Mouse (Mus musculus) adrenal gland, postnatal 4 days (tissue): ENCODE data around the gene Bckdk. TPM values are rescaled to one million over a fixed set of nuclear protein-coding genes. Genes with fewer than 3 reads are reported as not detected.
"Not testable (repeated sequence)": the region's sequence is repeated elsewhere in the genome, so short reads cannot be mapped to it uniquely, and the experiment has no call there.

Experiments
- DNase-seq, 2 experiments: peaks; one replicate each; pipeline ENCODE4 v3.0.0; 2021 to 2022; ENCODE audit warnings: low spot score in 2 of 2, mixed read lengths in 2 of 2
- total RNA-seq, 2 experiments: library from RNA; stranded (reverse); gene quantifications; 2 replicates each; pipeline ENCODE4 v1.2.3; 2021

Gene Bckdk
- total RNA-seq, 2 experiments from 2014 or later = 105 to 112 TPM

DNA sequence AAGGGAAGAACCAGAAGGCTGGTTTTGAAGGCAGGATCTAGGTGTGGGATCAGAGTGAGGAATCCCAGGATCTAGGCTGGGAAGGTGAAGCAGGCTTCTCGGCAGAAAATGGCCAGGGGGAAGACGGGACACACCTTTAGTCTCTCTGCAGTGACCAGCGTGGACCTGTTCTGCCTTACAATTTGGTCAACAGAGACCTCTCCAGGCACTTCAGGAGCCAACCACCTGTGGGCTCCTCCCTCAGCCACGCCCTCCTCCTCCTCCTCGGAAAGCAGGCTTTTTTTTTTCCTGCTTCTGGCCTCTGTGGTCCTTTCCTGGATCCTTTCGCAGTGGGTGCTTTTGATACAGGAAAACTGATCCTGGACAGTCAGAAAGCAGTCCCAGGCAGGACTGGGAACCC, 26.0 kb downstream of the Bckdk start, which contains the start of gene Prss8:
Gene Prss8 (minus strand): TSS at position 182 of the 400 bp plus-strand sequence.
- DNase-seq = no peak

- no peak for DNase-seq
Observed at GRCm38 (mm10) chr7:127930636-127931035, 26.8 kb downstream of the Bckdk start.

DNA sequence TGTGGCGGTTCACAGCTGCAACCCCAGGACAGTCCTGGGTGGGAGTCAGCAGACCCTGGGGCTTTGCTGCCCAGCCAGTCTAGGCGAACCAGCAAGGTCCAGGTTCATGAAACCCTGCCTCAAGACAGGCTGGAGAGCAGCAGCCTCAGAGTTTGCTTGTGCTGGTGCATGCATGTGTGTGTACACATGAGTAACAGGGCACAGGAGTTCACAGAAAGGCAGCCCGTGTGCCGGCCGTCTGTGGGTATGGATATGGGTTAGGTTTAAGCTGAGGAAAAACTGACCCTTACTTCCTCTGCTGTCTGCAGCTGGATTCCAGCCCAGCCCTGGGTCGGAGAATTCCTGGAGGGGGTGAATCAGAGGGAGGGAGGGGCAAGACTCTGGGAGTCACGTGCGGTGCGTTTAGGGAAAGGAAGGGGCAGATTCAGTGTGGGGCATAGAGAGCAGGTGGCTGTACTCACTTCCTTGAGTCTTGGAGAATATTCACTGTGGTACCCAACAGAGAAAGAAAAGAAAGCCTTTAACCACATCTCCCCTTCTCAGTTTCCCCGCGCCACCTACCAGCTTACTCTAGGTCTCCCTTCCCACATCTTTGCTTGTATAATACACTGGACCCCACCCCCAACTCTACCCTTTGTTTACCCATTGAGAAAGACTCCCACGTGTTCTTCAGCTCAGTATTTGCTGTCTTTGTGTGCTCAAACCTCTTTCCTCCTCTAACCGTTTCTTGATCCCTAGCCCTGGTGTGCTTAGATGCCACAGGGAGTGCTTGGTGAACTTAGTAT, 27.7 kb downstream of the Bckdk start:
- DNase-seq = no peak

DNA sequence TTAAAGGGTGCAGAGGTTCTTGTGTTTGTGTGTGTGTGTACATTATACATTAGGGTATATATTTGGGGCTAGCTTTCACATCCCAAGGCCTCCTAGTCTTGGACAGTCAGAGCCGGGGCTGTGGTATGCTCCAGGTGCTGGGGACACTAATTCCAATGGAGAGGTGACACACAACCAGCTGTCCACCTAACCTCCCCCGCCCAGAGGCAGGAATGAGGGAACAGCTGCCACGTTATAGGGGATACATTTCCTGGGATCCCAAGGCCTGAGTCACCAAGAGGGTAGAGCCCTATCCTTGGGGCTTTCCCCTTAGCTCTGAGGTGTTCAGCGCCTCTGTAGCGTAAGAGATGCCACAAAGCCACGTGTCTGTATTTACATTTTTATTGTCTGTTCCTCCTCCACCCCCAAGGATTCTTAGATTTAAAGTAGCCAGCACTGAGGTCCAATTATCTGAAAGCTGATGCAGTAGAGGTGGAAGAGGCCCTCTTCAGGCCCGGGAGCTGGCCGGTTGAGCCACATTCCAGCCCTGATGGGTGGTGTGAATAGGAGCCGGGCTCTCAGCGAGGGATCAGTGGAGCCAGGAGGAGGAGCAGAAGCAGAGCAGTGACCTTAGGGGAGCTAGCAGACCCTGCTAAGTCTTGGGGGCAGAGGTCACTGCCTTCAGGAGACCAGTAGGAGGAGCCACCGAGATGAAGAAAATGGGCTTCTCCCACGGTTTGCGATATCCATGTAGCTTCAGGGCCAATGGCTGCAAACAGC, 28.6 kb downstream of the Bckdk start:
- no peak for DNase-seq

DNA sequence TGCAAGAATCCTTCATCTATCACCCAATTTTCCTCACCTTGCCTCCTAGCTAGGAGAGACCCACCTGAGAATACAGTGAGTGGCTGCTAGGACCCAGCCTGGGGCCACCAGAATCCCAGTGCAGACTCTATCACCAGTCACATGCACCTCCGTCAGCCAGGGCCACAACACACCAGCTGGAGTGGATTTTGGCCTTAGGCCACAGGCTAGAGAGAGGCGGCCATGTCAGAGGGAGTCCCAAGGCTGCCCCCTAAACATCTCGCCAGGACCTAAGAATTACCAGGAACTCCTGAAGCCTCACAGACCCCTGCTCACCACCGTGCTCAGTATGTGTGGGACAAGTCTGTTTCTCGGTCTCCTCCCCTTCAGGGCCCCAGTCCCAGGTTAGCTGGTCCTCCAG, 30.2 kb downstream of the Bckdk start:
- no peak for DNase-seq

DNA sequence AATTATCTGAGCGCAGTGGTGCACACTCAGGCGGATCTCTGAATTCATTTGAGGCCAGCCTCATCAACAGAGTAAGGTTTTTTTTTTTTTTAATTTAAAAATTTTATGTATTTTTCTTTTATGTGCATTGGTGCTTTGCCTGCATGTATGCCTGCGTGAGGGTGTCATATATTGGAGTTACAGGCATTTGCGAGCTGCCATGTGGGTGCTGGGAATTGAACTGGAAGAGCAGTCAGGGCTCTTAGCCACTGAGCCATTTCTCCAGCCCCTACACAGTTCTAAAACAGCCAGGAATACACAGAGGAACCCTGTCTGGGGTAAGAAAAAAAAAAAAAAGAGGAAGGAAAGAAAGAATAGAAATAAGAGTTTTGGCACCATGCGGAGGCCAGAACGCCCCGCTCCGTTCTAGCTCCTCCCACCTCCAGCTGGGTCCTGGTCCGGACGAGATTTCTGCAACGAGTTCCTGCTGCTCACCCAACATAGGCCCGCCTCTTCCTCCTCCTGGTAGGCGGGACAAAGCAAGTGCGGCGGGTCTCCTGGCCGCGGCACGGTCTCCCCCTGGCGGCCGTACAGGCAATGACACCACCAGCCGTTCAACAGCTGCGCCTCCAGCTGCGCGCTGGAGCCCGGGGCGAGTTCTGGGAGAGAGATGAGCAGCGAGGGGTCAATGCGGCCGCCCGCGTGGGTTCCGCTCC, 31.3 kb downstream of the Bckdk start:
- DNase-seq = peak; percentile 88 to 94

DNA sequence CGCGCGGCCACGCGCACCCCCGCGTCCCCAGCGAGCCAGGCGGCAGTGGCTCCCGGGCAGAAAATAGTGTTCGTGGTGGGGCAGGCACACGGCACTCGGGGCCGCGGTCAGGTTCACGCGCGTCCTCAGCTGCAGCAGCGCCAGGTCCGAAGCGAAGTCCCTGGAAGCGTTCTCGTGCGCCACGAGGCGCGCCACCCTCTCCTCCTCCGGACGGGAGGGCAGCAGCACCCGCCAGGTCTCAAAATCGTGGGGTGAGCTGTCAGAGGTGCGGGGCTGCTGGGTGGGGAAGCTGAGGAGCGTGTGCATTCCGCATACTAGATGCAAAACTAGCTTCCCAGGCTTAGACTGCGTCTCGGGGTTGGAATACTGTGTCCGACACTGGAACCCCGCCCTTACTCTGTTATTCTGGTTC, 31.9 kb downstream of the Bckdk start:
- no peak for DNase-seq

GRCm38 (mm10) chr7:127936216-127936884, 32.5 kb downstream of the Bckdk start:
- DNase-seq = no peak

DNA sequence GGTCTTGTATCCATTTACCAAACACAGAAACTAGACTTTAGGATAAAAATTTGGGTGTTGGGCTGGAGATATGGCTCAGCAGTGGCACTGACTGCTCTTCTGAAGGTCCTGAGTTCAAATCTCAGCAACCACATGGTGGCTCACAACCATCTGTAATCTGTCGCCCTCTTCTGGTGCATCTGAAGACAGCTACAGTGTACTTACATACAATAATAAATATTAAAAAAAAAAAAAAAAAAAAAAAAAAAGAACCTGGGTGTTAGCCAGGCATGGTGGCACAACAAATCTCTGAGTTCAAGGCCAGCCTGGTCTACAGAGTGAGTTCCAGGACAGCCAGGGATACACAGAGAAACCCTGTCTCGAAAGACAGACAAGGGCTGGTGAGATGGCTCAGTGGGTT, 38.2 kb downstream of the Bckdk start:
- not testable (repeated sequence) for DNase-seq

- no peak for DNase-seq
Observed at GRCm38 (mm10) chr7:127944614-127945013, 40.7 kb downstream of the Bckdk start.

- DNase-seq = no peak
Observed at GRCm38 (mm10) chr7:127946470-127947023, 42.7 kb downstream of the Bckdk start, which contains the start of gene Prss36. Gene Prss36, minus strand, starts transcription at chr7:127946725.

DNA sequence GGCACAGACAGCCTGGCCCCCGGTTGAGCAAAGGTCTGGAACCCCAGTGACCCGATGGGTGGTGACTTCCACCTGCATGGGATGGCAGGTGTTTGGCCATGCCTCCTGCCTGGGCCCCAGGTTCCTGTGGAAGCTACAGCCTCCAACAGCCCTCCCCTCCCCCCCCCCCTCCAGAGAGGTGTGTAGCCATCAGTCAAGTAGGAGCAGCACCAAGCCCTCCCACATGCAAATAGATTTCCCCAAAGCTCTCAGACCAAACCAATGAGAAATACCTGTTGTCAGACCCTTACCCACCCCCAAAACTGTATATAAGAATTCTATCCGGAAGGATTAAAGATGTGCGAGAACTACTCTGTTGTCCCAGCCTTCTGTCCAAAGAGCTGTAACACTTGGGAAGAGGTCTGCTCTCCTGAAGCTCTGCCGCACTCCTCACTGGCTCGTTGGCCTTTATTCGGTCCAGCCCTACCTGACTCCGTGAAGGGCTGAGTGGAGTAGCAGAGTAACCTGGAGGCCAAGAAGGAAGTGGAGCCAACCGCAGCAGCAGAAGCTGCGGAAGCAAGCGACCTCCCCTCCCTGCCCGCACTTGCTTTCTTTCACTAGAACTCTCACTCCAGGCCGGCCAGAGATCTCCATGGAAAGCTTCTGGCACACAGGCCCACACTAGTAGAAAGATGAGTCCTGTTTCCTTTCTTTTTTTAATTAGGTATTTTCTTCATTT, 49.1 kb downstream of the Bckdk start:
- no peak for DNase-seq

DNA sequence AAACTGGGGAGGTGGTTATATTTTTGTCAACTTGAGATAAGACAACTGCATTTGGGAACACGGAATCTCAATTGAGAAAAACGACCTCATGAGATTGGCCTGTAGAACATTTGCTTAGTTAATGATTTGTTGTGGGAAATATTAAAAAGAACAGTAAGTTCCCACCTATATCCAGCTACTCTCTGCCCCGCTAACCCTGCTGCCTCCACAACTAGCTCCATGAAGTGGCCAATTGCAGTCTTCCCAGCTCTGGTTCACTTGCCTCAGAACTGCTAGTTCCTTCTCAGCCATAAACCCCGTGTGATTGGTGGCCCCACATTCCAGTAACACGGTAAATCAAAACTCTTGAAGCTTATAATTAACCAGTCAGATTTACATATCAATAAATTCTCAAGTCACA, 55.5 kb downstream of the Bckdk start:
- no peak for DNase-seq

Other genes starting within 250 kb of the Bckdk start
- 100 to 1,000 TPM; 129 to 135 TPM for gene Bcl7c, start 195.1 kb upstream of the Bckdk start, total RNA-seq
- 1 to 10 TPM; 5.2 to 5.4 TPM for gene Ctf1, start 191.3 kb upstream of the Bckdk start, total RNA-seq
- gene Ctf2, start 171.9 kb upstream of the Bckdk start, total RNA-seq = not detected
- gene Fbxl19, start 159.5 kb upstream of the Bckdk start, total RNA-seq = 10 to 100 TPM; 24.6 to 26.0 TPM
- 10 to 100 TPM; 26.7 to 28.9 TPM for gene Orai3, start 134.3 kb upstream of the Bckdk start, total RNA-seq
- 10 to 100 TPM; 63.9 to 64.9 TPM for gene Setd1a, start 127.4 kb upstream of the Bckdk start, total RNA-seq
- 1 to 10 TPM; 6.2 to 8.1 TPM for gene Gm49388, start 118.5 kb upstream of the Bckdk start, total RNA-seq
- gene Hsd3b7, start 103.5 kb upstream of the Bckdk start, total RNA-seq = 10 to 100 TPM; 36.9 to 49.1 TPM
- gene Stx4a, start 79.8 kb upstream of the Bckdk start, total RNA-seq = 100 to 1,000 TPM; 101 to 106 TPM
- 10 to 100 TPM; 11.8 to 12.2 TPM for gene Stx1b, start 79.5 kb upstream of the Bckdk start, total RNA-seq
- gene Zfp646, start 27.9 kb upstream of the Bckdk start, total RNA-seq = 10 to 100 TPM; 50.2 to 55.8 TPM
- 10 to 100 TPM; 13.4 to 13.7 TPM for gene Zfp668, start 27.3 kb upstream of the Bckdk start, total RNA-seq
- gene Prss53, start 13.1 kb upstream of the Bckdk start, total RNA-seq = 1 to 10 TPM in 1 of 2 experiments, under 1 TPM in 1; 0.87 to 2.9 TPM
- not detected for gene Gm21974, start 8.6 kb upstream of the Bckdk start, total RNA-seq
- 10 to 100 TPM; 71.8 to 93.6 TPM for gene Vkorc1, start 8.5 kb upstream of the Bckdk start, total RNA-seq
- gene Kat8, start 8.4 kb downstream of the Bckdk start, total RNA-seq = 10 to 100 TPM; 27.5 to 30.8 TPM
- 10 to 100 TPM in 1 of 2 experiments, 1 to 10 TPM in 1; 1.2 to 13.9 TPM for gene Prss8, start 26.0 kb downstream of the Bckdk start, total RNA-seq
- gene Prss36, start 42.6 kb downstream of the Bckdk start, total RNA-seq = 1 to 10 TPM; 6.4 to 8.1 TPM
- gene Fus, start 63.4 kb downstream of the Bckdk start, total RNA-seq = 100 to 1,000 TPM; 555 to 559 TPM
- 10 to 100 TPM; 14.7 to 15.3 TPM for gene Pycard, start 89.8 kb downstream of the Bckdk start, total RNA-seq
- gene Trim72, start 99.9 kb downstream of the Bckdk start, total RNA-seq = 1 to 10 TPM; 3.4 to 8.6 TPM
- gene Itgam, start 158.6 kb downstream of the Bckdk start, total RNA-seq = 1 to 10 TPM; 3.3 to 5.6 TPM
- not detected for gene Gm49368, start 158.6 kb downstream of the Bckdk start, total RNA-seq
- under 1 TPM; 0.45 to 0.59 TPM for gene Itgax, start 225.5 kb downstream of the Bckdk start, total RNA-seq